ENCODE assay signal across 9 mouse cellular contexts in genomic region chr4:154139671-154140181, GRCm38 (mm10). TPM values are rescaled to one million over a fixed set of nuclear protein-coding genes. Genes with fewer than 3 reads are reported as not detected.
DNase-seq lines count a peak whose midpoint lies in the region; ATAC-seq and TF ChIP-seq lines count a peak whose summit lies in the region.
"Had no signal": no experiment of that assay in that cellular context is flagged by ENCODE, and none has a peak within 500 bp of the region (broad histone marks: within the 10 kb centered on the region; RNA-seq: fewer than 3 reads in every experiment).

No protein-coding gene starts in this region.

- no peak for TF ChIP-seq POLR2A in small intestine, adult 2 months (IDR thresholded peaks at IDR 0.05; ENCODE audit: low read depth, low read length)

- WGBS in heart, embryonic 11.5 days (ENCODE audit: insufficient replicate concordance) = under 1% methylated on average over 45 of the region's 59 CpGs
- WGBS in forebrain, embryonic 12.5 days = under 1% methylated on average over 55 of the region's 59 CpGs
- WGBS in limb, embryonic 11.5 days = under 1% methylated on average over 47 of the region's 59 CpGs
- WGBS in small intestine, adult 2 months = under 1% methylated on average over 59 of the region's 59 CpGs

- H3K9ac ChIP-seq in heart, embryonic 11.5 days (ENCODE audit: low read depth, low read length) = peak overlapping the region; percentile 28; the same call in 1 of the 2 replicates
- peak overlapping the region; percentile 66 for H3K9ac ChIP-seq in forebrain, embryonic 12.5 days
- peak overlapping the region; percentile 47 for H3K9ac ChIP-seq in limb, embryonic 11.5 days (ENCODE audit: low read length)

- intact Hi-C loops in heart, postnatal 25 days (cut with DNase I) = loop anchor here (10.0 kb wide), 1 partner anchor 185 kb away; the partner anchor contains the start of gene A430005L14Rik

- H3K9me3 ChIP-seq in heart, embryonic 11.5 days (replicated peaks; ENCODE audit: control insufficient read depth, low read length) = no peaks in the 10 kb centered on the region
- H3K9me3 ChIP-seq in forebrain, embryonic 12.5 days = no peaks in the 10 kb centered on the region
- no peaks in the 10 kb centered on the region for H3K9me3 ChIP-seq in limb, embryonic 11.5 days (ENCODE audit: control insufficient read depth, low read length)

- TF ChIP-seq CTCF in small intestine, adult 2 months (IDR thresholded peaks at IDR 0.05; ENCODE audit: extremely low read depth, insufficient read length, insufficient replicate concordance, low read depth, low read length) = no peak

- peak overlapping the region; percentile 39 for H3K4me3 ChIP-seq in heart, embryonic 11.5 days (ENCODE audit: low read depth, low read length)
- peak overlapping the region; percentile 83 for H3K4me3 ChIP-seq in forebrain, embryonic 12.5 days (replicated peaks)
- peak overlapping the region; percentile 38 for H3K4me3 ChIP-seq in limb, embryonic 11.5 days (ENCODE audit: low read depth, low read length)
- peak overlapping the region; percentile 55 for H3K4me3 ChIP-seq in small intestine, adult 2 months (ENCODE audit: low read depth, low read length)

- H3K36me3 ChIP-seq in heart, embryonic 11.5 days (ENCODE audit: control insufficient read depth, insufficient read depth, low read length) = no peaks in the 10 kb centered on the region
- no peaks in the 10 kb centered on the region for H3K36me3 ChIP-seq in forebrain, embryonic 12.5 days (replicated peaks)
- H3K36me3 ChIP-seq in limb, embryonic 11.5 days (ENCODE audit: control insufficient read depth, insufficient read depth, low read length) = no peaks in the 10 kb centered on the region
- no peaks in the 10 kb centered on the region for H3K36me3 ChIP-seq in small intestine, adult 2 months (ENCODE audit: control insufficient read depth, insufficient read depth, low read length)

- peak overlapping the region; percentile 96 for H3K4me2 ChIP-seq in heart, embryonic 11.5 days
- peak overlapping the region; percentile 91 for H3K4me2 ChIP-seq in forebrain, embryonic 12.5 days
- peak overlapping the region; percentile 78 for H3K4me2 ChIP-seq in limb, embryonic 11.5 days (ENCODE audit: low read depth, severe bottlenecking)

- DNase-seq in heart, postnatal 25 days (ENCODE audit: low spot score) = no peak
- peak; percentile 35 for DNase-seq in Muller cell, postnatal 12 days (ENCODE audit: inconsistent ontology term)
- DNase-seq in limb, embryonic 11.5 days (ENCODE audit: low spot score) = peak; percentile 59
- DNase-seq in urinary bladder, postnatal 25 days (ENCODE audit: low spot score) = no peak

- no peak for ATAC-seq in heart, embryonic 11.5 days (replicated peaks; ENCODE audit: insufficient number of reproducible peaks, low FRiP score, low TSS enrichment)
- ATAC-seq in forebrain, embryonic 12.5 days (ENCODE audit: low FRiP score) = peak; percentile 18; the same call in 1 of the 2 replicates
- ATAC-seq in limb, embryonic 11.5 days (ENCODE audit: insufficient number of reproducible peaks, low FRiP score, low TSS enrichment, low read depth) = no peak
- no peak for ATAC-seq in inflammation-experienced regulatory T-cells, adult 6 months
- ATAC-seq: Patski had no signal

- H3K4me1 ChIP-seq in heart, embryonic 11.5 days (ENCODE audit: control insufficient read depth, insufficient read depth, low read length) = peaks cover 12% of the 10 kb centered on the region
- peaks cover 38% of the 10 kb centered on the region for H3K4me1 ChIP-seq in forebrain, embryonic 12.5 days
- peaks cover 13% of the 10 kb centered on the region; the same call in 1 of the 2 replicates for H3K4me1 ChIP-seq in limb, embryonic 11.5 days (ENCODE audit: control insufficient read depth, insufficient read depth, low read length)
- H3K4me1 ChIP-seq in small intestine, adult 2 months (ENCODE audit: control insufficient read depth, insufficient read depth, insufficient read length, low read length) = peaks cover 21% of the 10 kb centered on the region

- H3K27ac ChIP-seq in heart, embryonic 11.5 days (ENCODE audit: low read depth, low read length) = no peak overlapping the region
- no peak overlapping the region for H3K27ac ChIP-seq in forebrain, embryonic 12.5 days
- no peak overlapping the region for H3K27ac ChIP-seq in limb, embryonic 11.5 days (replicated peaks; ENCODE audit: low read depth, low read length)
- no peak overlapping the region for H3K27ac ChIP-seq in small intestine, adult 2 months (ENCODE audit: insufficient read depth, low read depth, low read length)

- peaks cover 63% of the 10 kb centered on the region for H3K27me3 ChIP-seq in heart, embryonic 11.5 days (ENCODE audit: control insufficient read depth, insufficient read depth, low read length)
- peaks cover 71% of the 10 kb centered on the region for H3K27me3 ChIP-seq in forebrain, embryonic 12.5 days
- peaks cover 57% of the 10 kb centered on the region for H3K27me3 ChIP-seq in limb, embryonic 11.5 days (ENCODE audit: control insufficient read depth, insufficient read depth, low read length)
- H3K27me3 ChIP-seq in small intestine, adult 2 months (ENCODE audit: control insufficient read depth, insufficient read depth, low read length) = peaks cover 42% of the 10 kb centered on the region

RNA-seq across cellular contexts. Expression of gene Trp73, which starts 0.3 kb away (rescaled TPM):
- not detected in 2 replicates for polyA plus RNA-seq in heart, embryonic 11.5 days (2014; fragmentation: Nextera tagmentation; extraction: Ambion mirVana)
- total RNA-seq in heart, postnatal 25 days (2021) = not detected
- 9.0 and 9.1 TPM in 2 replicates for polyA plus RNA-seq in forebrain, embryonic 12.5 days (2016; fragmentation: Nextera tagmentation; extraction: Ambion mirVana)
- polyA plus RNA-seq in limb, embryonic 11.5 days (2014; fragmentation: Nextera tagmentation; extraction: Ambion mirVana) = 0.71 and 0.75 TPM in 2 replicates
- polyA plus RNA-seq in small intestine, adult 2 months (2012; rRNA removed) = 0.14 and 0.58 TPM in 2 replicates
- under 1 TPM in 1 of 3 experiments, not detected in 2; 0.34 TPM for polyA plus RNA-seq in inflammation-experienced regulatory T-cells, adult 6 months (2017; shearing (Covaris generic))

RNA-seq across cellular contexts. Expression of gene Wrap73, which starts 2.4 kb away (rescaled TPM):
- 22.1 and 26.5 TPM in 2 replicates for polyA plus RNA-seq in heart, embryonic 11.5 days (2014; fragmentation: Nextera tagmentation; extraction: Ambion mirVana)
- total RNA-seq in heart, postnatal 25 days (2021) = 10 to 100 TPM; 10.9 to 11.6 TPM
- polyA plus RNA-seq in forebrain, embryonic 12.5 days (2016; fragmentation: Nextera tagmentation; extraction: Ambion mirVana) = 52.0 and 54.6 TPM in 2 replicates
- 47.3 and 48.0 TPM in 2 replicates for polyA plus RNA-seq in limb, embryonic 11.5 days (2014; fragmentation: Nextera tagmentation; extraction: Ambion mirVana)
- 10.9 and 16.9 TPM in 2 replicates for polyA plus RNA-seq in small intestine, adult 2 months (2012; rRNA removed)
- 10 to 100 TPM; 24.9 to 35.1 (median 30.7) TPM for polyA plus RNA-seq in inflammation-experienced regulatory T-cells, adult 6 months (2017; shearing (Covaris generic))

RNA-seq across cellular contexts. Expression of gene Tprgl, which starts 20.7 kb away (rescaled TPM):
- polyA plus RNA-seq in heart, embryonic 11.5 days (2014; fragmentation: Nextera tagmentation; extraction: Ambion mirVana) = 125 and 135 TPM in 2 replicates
- 100 to 1,000 TPM; 118 to 124 TPM for total RNA-seq in heart, postnatal 25 days (2021)
- polyA plus RNA-seq in forebrain, embryonic 12.5 days (2016; fragmentation: Nextera tagmentation; extraction: Ambion mirVana) = 127 and 131 TPM in 2 replicates
- polyA plus RNA-seq in limb, embryonic 11.5 days (2014; fragmentation: Nextera tagmentation; extraction: Ambion mirVana) = 107 and 109 TPM in 2 replicates
- 74.5 and 129 TPM in 2 replicates for polyA plus RNA-seq in small intestine, adult 2 months (2012; rRNA removed)
- polyA plus RNA-seq in inflammation-experienced regulatory T-cells, adult 6 months (2017; shearing (Covaris generic)) = 10 to 100 TPM; 21.9 to 30.4 (median 25.3) TPM

RNA-seq across cellular contexts. Expression of gene Megf6, which starts 30.8 kb away (rescaled TPM):
- 8.6 and 8.8 TPM in 2 replicates for polyA plus RNA-seq in heart, embryonic 11.5 days (2014; fragmentation: Nextera tagmentation; extraction: Ambion mirVana)
- 1 to 10 TPM; 7.4 to 8.9 TPM for total RNA-seq in heart, postnatal 25 days (2021)
- 19.9 and 21.7 TPM in 2 replicates for polyA plus RNA-seq in forebrain, embryonic 12.5 days (2016; fragmentation: Nextera tagmentation; extraction: Ambion mirVana)
- 30.3 and 37.3 TPM in 2 replicates for polyA plus RNA-seq in limb, embryonic 11.5 days (2014; fragmentation: Nextera tagmentation; extraction: Ambion mirVana)
- 1.7 and 3.5 TPM in 2 replicates for polyA plus RNA-seq in small intestine, adult 2 months (2012; rRNA removed)
- polyA plus RNA-seq in inflammation-experienced regulatory T-cells, adult 6 months (2017; shearing (Covaris generic)) = not detected

Comparison
In these comparisons a context has a peak if more than half of its experiments do, and no peak if none do; other contexts are left out.
1. DNase-seq: peak in Muller cell, postnatal 12 days (single experiment) and limb, embryonic 11.5 days (single experiment); none in heart, postnatal 25 days (single experiment) and urinary bladder, postnatal 25 days (single experiment).
2. Peak in every context shown above with its lines, with median percentiles within 50 percentile points of each other: H3K4me2 ChIP-seq, H3K4me3 ChIP-seq and H3K9ac ChIP-seq.